Mouse (Mus musculus): Measurements from ENCODE around the gene Trpc1. TPM values are rescaled to one million over a fixed set of nuclear protein-coding genes. Genes with fewer than 3 reads are reported as not detected.

The Trpc1 gene
- polyA plus RNA-seq, 1 experiment from 2014 or later = 1.2 TPM

DNA sequence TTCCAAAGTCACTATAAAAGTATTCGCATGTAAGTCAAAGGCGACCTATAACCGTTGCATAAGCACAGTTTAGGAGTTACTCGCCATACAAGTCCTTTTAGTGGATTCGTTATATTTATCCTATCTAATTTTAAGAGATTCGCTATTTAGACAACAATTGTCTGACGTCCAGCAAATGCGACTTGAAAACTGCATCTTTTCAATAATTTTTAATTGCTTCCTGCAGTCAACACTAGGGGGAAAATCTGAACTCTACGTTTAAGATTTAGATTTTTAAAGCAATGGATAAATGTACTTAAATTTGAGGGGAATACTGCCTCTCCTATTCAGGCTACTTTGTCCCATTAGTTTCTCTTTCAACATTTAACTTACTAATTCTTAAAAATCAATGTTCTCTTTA is 571 bp upstream of the Trpc1 start:
- peak; percentile 43 for TF ChIP-seq CTCF (IDR thresholded peaks at IDR 0.05; ENCODE audit: low read depth)
- TF ChIP-seq EP300 (optimal IDR thresholded peaks at IDR 0.05) = no peak
- Histone ChIP-seq H3K36me3 (ENCODE audit: control insufficient read depth, insufficient read depth, low read length) (no peaks in the 10 kb centered on the region), H3K4me3 (ENCODE audit: low read depth, low read length) (peak overlapping the region; percentile 80; the same call in 1 of the 2 replicates), H3K4me1 (replicated peaks; ENCODE audit: control insufficient read depth, insufficient read depth) (no peaks in the 10 kb centered on the region), H3K27ac (replicated peaks) (no peak overlapping the region), H3K9me3 (ENCODE audit: control insufficient read depth, low read length) (no peaks in the 10 kb centered on the region), H3K27me3 (ENCODE audit: control insufficient read depth, insufficient read depth, low read length) (no peaks in the 10 kb centered on the region), H3K9ac (ENCODE audit: low read length) (no peak overlapping the region), H3K4me2 (replicated peaks; ENCODE audit: low read depth) (peak overlapping the region; percentile 91; the same call in 1 of the 2 replicates)
- ATAC-seq (ENCODE audit: low FRiP score, low TSS enrichment) = no peak
- DNase-seq (ENCODE audit: low spot score) = no peak
- WGBS = 37% methylated on average over 9 of the region's 9 CpGs

DNA sequence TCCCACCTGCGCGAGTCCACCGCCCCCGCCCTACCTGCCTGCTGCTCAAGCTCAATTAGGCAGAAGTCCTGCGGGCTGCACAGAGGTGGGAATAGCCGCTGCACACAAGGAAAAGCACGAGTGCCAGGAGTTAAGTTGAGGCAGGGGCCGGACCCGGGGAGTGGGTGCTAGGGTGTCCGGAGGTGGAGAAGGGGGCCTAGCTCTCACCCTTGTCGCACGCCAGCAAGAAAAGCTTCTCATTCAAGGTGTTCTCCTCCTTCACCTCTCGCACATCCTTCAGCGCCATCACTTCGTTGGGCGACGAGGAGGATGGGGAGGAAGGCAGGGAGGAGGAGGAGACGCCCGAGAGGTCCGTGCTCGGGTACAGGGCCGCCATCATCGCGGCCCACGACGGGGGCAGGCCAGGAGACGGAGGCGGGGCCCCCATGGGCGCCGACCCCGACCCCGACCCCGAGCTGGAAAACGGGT is 680 bp downstream of the Trpc1 start:
- H3K4me3 ChIP-seq (ENCODE audit: low read depth, low read length) = peak overlapping the region; percentile 80
- H3K36me3 ChIP-seq (ENCODE audit: control insufficient read depth, insufficient read depth, low read length) = no peaks in the 10 kb centered on the region
- peak overlapping the region; percentile 91 for H3K4me2 ChIP-seq (replicated peaks; ENCODE audit: low read depth)
- peak overlapping the region; percentile 81 for H3K9ac ChIP-seq (ENCODE audit: low read length)
- peak; percentile 73 for ATAC-seq (ENCODE audit: low FRiP score, low TSS enrichment)
- 3% methylated on average over 23 of the region's 34 CpGs for WGBS
- no peaks in the 10 kb centered on the region for H3K9me3 ChIP-seq (ENCODE audit: control insufficient read depth, low read length)
- H3K27me3 ChIP-seq (ENCODE audit: control insufficient read depth, insufficient read depth, low read length) = no peaks in the 10 kb centered on the region
- no peaks in the 10 kb centered on the region for H3K4me1 ChIP-seq (replicated peaks; ENCODE audit: control insufficient read depth, insufficient read depth)
- TF ChIP-seq CTCF (IDR thresholded peaks at IDR 0.05; ENCODE audit: low read depth) (no peak), EP300 (optimal IDR thresholded peaks at IDR 0.05) (no peak)
- H3K27ac ChIP-seq (replicated peaks) = no peak overlapping the region
- peak; percentile 18 for DNase-seq (ENCODE audit: low spot score)

DNA sequence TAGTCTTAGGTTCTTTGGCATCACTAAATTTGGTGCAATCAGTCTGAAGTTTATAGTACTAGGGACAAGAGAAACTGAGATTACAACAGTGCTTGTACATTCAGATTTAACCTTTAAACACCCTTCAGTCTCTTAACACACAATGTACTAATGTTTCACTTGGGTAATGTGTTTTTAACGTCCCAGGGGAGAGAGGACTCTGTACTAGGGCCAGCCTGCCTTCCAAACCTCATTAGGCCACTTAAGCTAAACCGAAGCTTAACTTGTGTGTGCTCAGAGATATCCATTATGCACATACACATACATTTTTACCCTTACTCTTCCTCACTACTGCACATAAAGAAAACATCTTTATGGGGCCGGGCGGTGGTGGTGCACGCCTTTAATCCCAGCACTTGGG is 2.9 kb downstream of the Trpc1 start:
- Histone ChIP-seq H3K4me1 (replicated peaks; ENCODE audit: control insufficient read depth, insufficient read depth) (no peaks in the 10 kb centered on the region), H3K4me3 (ENCODE audit: low read depth, low read length) (no peak overlapping the region), H3K36me3 (ENCODE audit: control insufficient read depth, insufficient read depth, low read length) (no peaks in the 10 kb centered on the region), H3K27me3 (ENCODE audit: control insufficient read depth, insufficient read depth, low read length) (no peaks in the 10 kb centered on the region), H3K9me3 (ENCODE audit: control insufficient read depth, low read length) (no peaks in the 10 kb centered on the region), H3K4me2 (replicated peaks; ENCODE audit: low read depth) (no peak overlapping the region), H3K9ac (ENCODE audit: low read length) (no peak overlapping the region), H3K27ac (replicated peaks) (no peak overlapping the region)
- ATAC-seq (ENCODE audit: low FRiP score, low TSS enrichment) = no peak
- TF ChIP-seq CTCF (IDR thresholded peaks at IDR 0.05; ENCODE audit: low read depth) = no peak
- no peak for TF ChIP-seq EP300 (optimal IDR thresholded peaks at IDR 0.05)
- no peak for DNase-seq (ENCODE audit: low spot score)
- 84% methylated on average over 5 of the region's 5 CpGs for WGBS

DNA sequence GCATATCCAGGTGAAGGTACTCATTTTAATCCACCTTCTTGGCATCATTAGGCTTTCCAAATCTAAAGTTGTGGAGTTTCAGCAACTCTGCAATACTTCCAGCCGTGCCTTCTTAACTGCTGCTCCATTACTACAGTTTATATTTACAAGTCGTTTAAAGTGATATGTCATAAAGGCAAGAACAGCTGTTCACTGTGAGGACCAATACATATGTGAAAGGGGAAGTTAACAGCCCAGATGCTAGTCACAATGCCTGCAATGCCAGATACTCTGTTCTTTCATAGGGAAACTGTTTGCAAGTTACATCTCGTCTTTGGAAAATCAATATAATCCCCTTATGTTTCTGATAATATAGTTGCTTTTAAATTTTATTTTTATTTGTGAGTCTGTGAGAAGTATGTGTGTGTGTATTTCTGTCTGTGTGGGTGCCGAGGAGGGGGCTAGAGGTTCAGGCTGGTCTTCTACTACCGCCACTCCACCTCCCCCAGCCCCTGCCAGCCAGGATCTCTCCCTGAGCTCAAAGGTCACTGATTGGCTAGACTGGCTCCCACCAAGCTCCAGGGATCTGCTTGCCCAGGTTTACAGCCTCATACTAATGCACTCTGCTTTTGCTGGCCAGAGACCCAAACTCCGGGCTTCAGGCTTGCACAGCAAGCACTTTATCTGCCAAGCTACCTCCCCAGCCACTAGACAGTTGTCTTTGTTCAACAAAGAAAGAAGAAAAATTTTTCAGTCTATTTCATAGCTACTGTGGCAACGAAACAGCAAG is 5.1 kb downstream of the Trpc1 start:
- DNase-seq (ENCODE audit: low spot score) = no peak
- WGBS = 53% methylated on average over 7 of the region's 7 CpGs
- H3K9me3 ChIP-seq (ENCODE audit: control insufficient read depth, low read length) = no peaks in the 10 kb centered on the region
- H3K27ac ChIP-seq (replicated peaks) = no peak overlapping the region
- no peak for TF ChIP-seq EP300 (optimal IDR thresholded peaks at IDR 0.05)
- no peak for TF ChIP-seq CTCF (IDR thresholded peaks at IDR 0.05; ENCODE audit: low read depth)
- no peaks in the 10 kb centered on the region for H3K27me3 ChIP-seq (ENCODE audit: control insufficient read depth, insufficient read depth, low read length)
- H3K36me3 ChIP-seq (ENCODE audit: control insufficient read depth, insufficient read depth, low read length) = no peaks in the 10 kb centered on the region
- no peak for ATAC-seq (ENCODE audit: low FRiP score, low TSS enrichment)
- H3K4me2 ChIP-seq (replicated peaks; ENCODE audit: low read depth) = no peak overlapping the region
- no peak overlapping the region for H3K4me3 ChIP-seq (ENCODE audit: low read depth, low read length)
- H3K4me1 ChIP-seq (replicated peaks; ENCODE audit: control insufficient read depth, insufficient read depth) = no peaks in the 10 kb centered on the region
- H3K9ac ChIP-seq (ENCODE audit: low read length) = no peak overlapping the region

DNA sequence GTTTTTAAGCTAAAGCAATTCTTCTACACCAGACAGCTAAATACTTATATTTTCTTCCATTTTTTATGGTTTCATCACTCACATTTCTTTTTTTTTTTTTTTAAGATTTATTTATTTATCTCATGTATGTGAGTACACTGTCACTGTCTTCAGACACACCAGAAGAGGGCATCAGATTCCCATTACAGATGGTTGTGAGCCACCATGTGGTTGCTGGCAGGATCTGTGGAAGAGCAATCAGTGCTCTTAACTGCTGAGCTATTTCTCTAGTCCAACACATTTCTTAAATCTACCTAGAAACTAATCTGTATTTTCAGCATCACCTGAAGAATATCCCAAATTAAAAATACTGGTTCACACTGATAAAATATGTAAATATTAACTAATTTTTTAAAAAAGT is 13.9 kb downstream of the Trpc1 start:
- no peaks in the 10 kb centered on the region for H3K36me3 ChIP-seq (ENCODE audit: control insufficient read depth, insufficient read depth, low read length)
- H3K9ac ChIP-seq (ENCODE audit: low read length) = no peak overlapping the region
- H3K27me3 ChIP-seq (ENCODE audit: control insufficient read depth, insufficient read depth, low read length) = no peaks in the 10 kb centered on the region
- DNase-seq (ENCODE audit: low spot score) (no peak), ATAC-seq (ENCODE audit: low FRiP score, low TSS enrichment) (no peak)
- no peaks in the 10 kb centered on the region for H3K4me1 ChIP-seq (replicated peaks; ENCODE audit: control insufficient read depth, insufficient read depth)
- no peak overlapping the region for H3K4me2 ChIP-seq (replicated peaks; ENCODE audit: low read depth)
- TF ChIP-seq CTCF (IDR thresholded peaks at IDR 0.05; ENCODE audit: low read depth) (peak; percentile 42; the same call in 1 of the 2 replicates), EP300 (optimal IDR thresholded peaks at IDR 0.05) (no peak)
- H3K27ac ChIP-seq (replicated peaks) = no peak overlapping the region
- H3K9me3 ChIP-seq (ENCODE audit: control insufficient read depth, low read length) = no peaks in the 10 kb centered on the region
- H3K4me3 ChIP-seq (ENCODE audit: low read depth, low read length) = no peak overlapping the region

DNA sequence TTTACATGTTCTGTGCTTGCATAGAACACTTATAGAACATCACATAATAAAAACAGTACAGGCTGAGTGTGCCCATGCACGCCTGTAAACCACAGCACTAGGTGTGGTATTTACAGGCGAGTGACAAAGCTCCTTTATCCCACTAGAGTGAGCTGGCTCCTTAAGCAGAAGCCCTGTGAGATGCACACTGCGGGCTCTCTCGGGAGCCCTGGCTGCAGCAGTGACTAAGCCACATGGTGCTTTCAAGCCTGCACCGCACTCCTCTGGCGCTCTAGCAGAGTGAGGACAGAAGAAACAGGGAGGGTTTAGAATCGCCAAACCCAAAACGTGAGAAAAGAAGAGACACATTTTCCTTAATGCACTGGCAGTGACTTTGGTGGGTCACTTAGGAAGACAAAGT is 37.6 kb downstream of the Trpc1 start:
- no peak overlapping the region for H3K9ac ChIP-seq (ENCODE audit: low read length)
- no peaks in the 10 kb centered on the region for H3K4me1 ChIP-seq (replicated peaks; ENCODE audit: control insufficient read depth, insufficient read depth)
- no peaks in the 10 kb centered on the region for H3K36me3 ChIP-seq (ENCODE audit: control insufficient read depth, insufficient read depth, low read length)
- ATAC-seq (ENCODE audit: low FRiP score, low TSS enrichment) = no peak
- TF ChIP-seq CTCF (IDR thresholded peaks at IDR 0.05; ENCODE audit: low read depth) (no peak), EP300 (optimal IDR thresholded peaks at IDR 0.05) (no peak)
- H3K27me3 ChIP-seq (ENCODE audit: control insufficient read depth, insufficient read depth, low read length) = no peaks in the 10 kb centered on the region
- no peaks in the 10 kb centered on the region for H3K9me3 ChIP-seq (ENCODE audit: control insufficient read depth, low read length)
- WGBS = 43% methylated on average over 8 of the region's 8 CpGs
- no peak overlapping the region for H3K4me2 ChIP-seq (replicated peaks; ENCODE audit: low read depth)
- H3K27ac ChIP-seq (replicated peaks) = no peak overlapping the region
- H3K4me3 ChIP-seq (ENCODE audit: low read depth, low read length) = no peak overlapping the region
- DNase-seq (ENCODE audit: low spot score) = no peak
